Mouse (Mus musculus) activated CD4-positive, CD25-positive, alpha-beta regulatory T cell, adult 4 months (primary cell): ENCODE results near the gene Clec12a. TPM values are rescaled to one million over a fixed set of nuclear protein-coding genes. Genes with fewer than 3 reads are reported as not detected.
A peak's percentile ranks its signal among the peaks of the same experiment; 100 is the strongest.
"Not testable (repeated sequence)": the region's sequence is repeated elsewhere in the genome, so short reads cannot be mapped to it uniquely, and the experiment has no call there.

Experiments
- ATAC-seq: one replicate; pipeline ENCODE4 v1.8.0; 2017
- polyA plus RNA-seq, 2 experiments: library from polyadenylated mRNA; unstranded; fragments of 100-300 nt; shearing (Covaris generic); gene quantifications; one replicate each; pipeline ENCODE4 v1.2.1; 2017

Gene Clec12a
- under 1 TPM; 0.44 to 0.61 TPM for polyA plus RNA-seq

DNA sequence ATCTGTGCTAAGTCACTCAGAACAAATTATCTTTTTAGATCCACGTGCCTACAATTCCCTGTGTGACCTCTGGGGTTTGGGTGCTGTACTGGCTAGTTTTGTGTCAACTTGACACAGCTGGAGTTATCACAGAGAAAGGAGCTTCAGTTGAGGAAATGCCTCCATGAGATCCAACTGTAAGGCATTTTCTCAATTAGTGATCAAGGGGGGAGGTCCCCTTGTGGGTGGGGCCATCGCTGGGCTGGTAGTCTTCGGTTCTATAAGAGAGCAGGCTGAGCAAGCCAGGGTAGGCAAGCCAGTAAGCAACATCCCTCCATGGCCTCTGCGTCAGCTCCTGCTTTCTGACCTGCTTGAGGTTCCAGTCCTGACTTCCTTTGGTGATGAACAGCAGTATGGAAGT, at the start of gene Clec12a:
Gene Clec12a, plus strand, starts transcription at position 301 of the 400 bp plus-strand sequence.
- ATAC-seq = not testable (repeated sequence)

DNA sequence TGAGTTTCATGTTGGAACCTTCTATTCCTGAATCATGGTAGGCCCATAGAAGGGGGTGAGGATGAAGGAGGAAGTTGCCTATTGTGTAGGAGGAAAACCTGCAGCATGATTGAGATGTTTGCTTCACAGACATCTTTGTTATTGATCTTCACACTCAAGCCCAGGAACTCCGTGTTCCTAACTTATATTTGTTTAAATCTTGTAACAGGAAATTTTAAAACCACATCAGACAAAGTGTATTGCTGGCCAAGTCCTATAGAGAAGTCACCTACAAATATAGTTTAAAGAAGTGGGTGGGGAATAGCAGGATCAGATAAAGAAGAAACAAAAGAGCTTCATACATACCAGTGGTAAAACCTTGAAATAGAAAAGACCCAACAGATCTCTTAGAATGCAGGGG, 38.3 kb upstream of the Clec12a start:
- peak; percentile 79 for ATAC-seq

DNA sequence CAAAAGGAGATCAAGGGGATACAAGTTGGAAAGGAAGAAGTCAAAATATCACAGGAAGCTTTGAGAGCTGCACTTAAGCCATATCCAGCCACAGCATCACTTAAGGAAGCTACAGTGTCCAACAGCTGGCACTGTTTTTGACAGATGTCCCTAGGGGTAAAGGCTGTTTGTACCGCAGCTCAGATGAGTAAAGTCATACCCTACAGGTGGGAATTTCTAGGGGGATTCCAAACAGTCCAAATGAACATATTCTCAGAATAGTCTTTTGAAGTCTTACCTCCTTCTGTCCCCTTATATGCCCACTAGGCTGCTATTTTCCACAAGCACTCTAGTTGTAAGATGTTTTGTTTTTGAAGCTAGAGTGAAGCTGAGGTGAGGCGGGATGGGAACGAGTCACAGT, 30.0 kb upstream of the Clec12a start:
- no peak for ATAC-seq

DNA sequence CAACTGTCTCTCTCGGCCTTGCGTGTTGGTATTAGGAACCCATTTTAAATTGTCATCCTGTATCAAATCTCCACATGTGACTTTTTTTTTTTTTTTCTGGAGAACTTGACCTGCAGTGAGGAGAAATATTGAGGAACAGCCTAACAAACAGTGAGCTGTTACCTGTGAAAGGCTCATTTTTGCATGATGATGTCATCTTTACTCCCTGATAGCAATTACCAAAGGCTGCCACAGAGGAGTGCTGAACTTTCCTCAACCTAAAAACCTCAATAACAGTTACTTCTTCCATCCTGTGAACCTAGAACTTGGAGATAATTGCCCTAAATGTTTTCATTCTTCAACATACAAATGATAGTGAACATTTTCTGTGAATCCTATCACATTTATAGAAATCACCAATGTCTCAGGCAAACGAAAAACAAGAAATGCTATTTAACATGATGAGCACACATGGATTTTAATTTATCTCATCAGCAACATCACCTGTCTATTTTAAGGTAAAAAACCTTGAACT, 27.8 kb upstream of the Clec12a start:
- ATAC-seq = peak; percentile 25

GRCm38 (mm10) chr6:129315698-129316097, 26.8 kb upstream of the Clec12a start:
- no peak for ATAC-seq

- ATAC-seq = peak; percentile 38
These were observed 26.0 kb upstream of the Clec12a start for GRCm38 (mm10) chr6:129316463-129316862.

DNA sequence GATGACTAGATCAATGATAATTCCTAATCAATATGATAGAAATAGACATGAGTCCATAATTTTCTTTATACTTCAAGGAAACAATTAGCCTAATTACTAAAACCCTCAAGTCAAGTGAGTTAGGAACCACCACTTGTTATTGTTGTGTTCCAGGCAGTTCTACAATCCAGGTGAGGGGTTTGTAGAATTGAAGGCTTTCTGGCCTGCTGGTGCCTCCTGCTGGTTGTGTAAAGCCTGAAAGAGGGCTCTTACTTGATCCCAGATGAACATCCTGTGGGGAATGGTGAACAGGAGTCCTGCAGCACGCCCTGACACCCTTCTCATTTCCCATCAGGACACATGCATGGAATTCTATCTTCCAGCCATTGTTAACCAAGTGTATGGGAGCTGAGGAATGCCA, 24.1 kb upstream of the Clec12a start:
- peak; percentile 67 for ATAC-seq

GRCm38 (mm10) chr6:129319331-129319730, 23.2 kb upstream of the Clec12a start:
- ATAC-seq = no peak

- no peak for ATAC-seq
These were observed 16.5 kb upstream of the Clec12a start for GRCm38 (mm10) chr6:129326016-129326415.

DNA sequence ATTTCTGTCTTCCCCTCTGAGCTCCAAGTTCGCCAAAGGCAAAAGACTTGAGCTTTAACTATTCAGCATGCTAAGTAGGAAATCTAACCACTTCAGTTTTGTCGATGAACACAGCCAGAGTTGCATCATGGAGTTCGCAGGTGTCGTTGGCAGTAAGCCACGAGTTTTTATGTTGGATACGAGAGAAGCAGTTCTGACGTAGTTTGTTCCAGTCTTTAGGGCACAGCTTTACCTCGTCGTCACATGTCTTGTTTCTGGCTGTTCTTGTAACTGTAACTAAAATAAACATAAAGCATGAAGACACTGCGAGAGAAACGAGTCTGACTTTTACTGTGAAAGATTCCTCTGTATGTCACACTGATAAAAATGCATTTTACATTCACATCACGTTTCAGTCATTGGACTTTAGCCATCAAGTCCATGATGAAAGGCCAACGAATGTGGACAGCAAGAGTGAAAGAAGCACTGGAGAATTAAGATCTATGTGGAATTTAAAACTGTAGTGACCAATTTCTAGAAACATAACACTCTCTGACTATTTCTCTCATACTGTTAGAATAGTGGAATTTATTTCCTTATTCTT, 15.8 kb upstream of the Clec12a start:
- no peak for ATAC-seq

DNA sequence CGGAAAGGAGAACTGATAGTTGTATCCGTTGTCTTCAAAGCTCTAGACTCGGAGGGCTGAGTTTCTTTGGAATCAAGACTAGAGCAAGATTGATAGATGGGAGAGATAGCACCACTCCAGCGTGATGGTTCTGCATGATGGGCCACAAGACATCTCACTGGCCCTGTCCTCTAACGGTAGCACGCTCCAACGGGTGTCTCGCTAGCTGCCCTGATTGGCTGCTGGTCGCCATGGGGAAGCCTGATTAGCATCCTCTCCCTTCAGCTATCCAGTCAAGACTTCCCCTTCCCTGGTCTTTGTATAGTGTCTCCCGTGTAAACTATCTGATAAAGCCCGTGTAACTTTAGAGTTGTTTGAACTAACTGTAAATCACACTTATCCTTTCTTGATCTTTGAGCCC, 10.9 kb upstream of the Clec12a start, which contains the start of gene 4922502D21Rik:
Gene 4922502D21Rik, minus strand, starts transcription at position 187 of the 400 bp plus-strand sequence.
- ATAC-seq = no peak

GRCm38 (mm10) chr6:129333674-129334078, 8.8 kb upstream of the Clec12a start:
- ATAC-seq = peak; percentile 100

GRCm38 (mm10) chr6:129337751-129338150, 4.7 kb upstream of the Clec12a start:
- ATAC-seq = no peak

GRCm38 (mm10) chr6:129344408-129344807, 1.9 kb downstream of the Clec12a start:
- ATAC-seq = no peak

DNA sequence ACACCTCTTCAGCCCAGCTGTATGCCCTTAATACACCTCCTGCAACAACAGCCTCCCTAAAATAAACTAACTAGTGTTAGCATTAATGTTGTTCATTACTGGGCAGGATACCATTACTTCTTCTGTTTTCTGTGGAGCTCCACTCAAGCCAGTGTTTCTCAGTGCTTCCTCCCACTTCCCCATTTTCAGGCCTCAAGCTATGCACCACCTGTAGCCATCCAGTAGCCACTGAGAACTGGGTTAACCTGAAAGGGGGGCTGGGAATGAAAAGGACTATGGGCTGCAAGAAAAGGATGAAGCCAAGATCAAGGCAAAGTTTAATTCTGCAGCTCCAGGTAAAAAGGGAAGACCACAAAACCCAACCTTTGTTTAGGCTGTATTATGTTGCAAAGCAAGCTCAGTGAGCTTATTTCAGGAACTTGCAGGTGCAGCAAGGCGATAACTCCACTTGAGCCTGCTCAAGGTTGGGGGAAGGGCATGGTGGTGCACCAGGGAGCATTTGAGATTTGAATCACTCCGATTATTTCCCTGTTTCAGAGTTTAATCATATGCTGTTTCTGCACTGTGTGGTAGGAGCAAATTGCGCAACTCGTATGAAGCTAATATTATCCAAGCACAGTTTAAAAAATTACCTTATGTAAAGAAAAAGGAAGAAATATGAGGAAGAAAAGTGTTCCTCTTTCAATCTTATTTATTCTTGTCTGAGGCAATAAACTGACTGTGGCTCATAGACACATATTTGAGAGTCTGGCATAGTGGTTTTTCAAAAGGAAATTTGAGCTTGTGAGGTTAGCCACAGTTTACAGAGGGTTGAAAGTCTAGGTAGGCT, 7.2 kb downstream of the Clec12a start:
- no peak for ATAC-seq

- no peak for ATAC-seq
These were observed 8.6 kb downstream of the Clec12a start for GRCm38 (mm10) chr6:129351091-129351490.

DNA sequence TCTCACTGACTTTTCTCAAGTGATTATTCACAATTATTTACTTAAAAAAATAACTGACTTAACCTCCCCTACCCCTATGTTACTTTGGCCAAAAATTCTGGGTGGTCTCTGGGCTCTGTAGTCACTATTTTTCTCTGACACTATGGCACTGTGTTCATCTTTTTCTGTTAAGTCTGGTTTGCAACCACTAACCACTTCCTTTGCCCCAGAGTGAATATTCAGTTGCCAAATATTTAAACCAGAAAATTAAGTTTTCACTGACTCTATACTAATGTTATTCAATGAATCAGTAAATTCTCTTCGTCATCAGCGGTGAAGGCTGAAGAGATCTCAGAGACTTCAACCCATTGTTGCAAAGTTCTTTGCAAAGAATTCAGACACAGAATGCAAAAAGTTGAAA, 13.3 kb downstream of the Clec12a start:
- ATAC-seq = no peak

- ATAC-seq = no peak
These were observed 13.9 kb downstream of the Clec12a start for GRCm38 (mm10) chr6:129356430-129356829.

DNA sequence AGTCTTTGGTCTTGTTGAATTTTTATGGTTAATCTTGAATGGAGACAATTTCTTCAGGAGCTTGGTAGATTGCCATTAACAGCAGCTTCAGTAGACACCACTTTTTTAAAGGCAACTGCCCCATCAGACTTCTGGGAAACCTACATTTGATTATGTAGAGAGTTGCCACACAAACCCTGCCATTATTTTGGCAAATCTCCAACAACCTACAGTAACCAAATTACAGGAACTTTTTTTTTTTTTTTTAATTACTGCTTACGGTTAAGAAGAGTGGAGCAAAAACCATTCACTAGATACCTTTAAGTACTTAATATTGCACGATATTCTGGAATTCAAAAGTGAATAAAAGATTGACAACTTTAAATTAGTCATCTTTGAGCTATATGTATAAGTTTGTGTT, 17.0 kb downstream of the Clec12a start:
- no peak for ATAC-seq

DNA sequence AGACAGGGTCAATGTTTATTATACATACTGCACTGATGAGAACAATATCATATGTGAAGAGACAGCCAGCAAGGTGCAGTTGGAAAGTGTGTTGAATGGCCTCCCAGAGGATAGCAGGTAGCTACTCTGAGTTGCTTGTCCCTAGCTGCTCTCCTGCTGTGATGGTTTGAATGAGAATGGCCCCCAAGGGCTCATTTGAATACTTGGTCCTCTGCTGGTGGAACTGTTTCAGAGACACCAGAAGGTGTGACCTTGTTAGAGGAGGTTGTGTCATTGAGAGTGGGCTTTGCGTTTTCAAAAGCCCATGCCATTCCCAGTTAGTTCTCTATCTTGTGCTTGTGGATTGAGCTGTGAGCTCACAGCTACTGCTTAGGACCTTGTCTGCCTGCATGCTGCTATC, 21.5 kb downstream of the Clec12a start:
- no peak for ATAC-seq

DNA sequence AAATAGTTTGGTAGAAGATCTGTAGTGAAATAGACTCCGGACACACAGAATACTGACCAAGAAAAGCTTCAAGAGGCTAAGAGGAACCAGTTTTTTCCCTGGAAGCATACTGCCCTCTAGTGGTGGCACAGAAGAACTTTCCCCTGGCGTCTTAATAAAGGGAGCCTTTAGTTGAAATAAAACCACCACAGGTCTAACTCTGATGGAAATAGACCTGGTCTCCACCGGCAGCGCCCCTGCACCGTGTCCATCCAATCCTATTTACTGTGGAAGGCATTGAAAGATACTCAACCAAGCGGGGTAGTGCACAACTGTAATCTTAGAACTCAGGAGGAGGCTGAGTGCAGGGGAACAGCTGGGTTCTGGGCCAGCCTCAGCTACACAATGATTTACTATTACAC, 23.5 kb downstream of the Clec12a start:
- ATAC-seq = peak; percentile 85

GRCm38 (mm10) chr6:129369374-129370132, 27.1 kb downstream of the Clec12a start:
- no peak for ATAC-seq

DNA sequence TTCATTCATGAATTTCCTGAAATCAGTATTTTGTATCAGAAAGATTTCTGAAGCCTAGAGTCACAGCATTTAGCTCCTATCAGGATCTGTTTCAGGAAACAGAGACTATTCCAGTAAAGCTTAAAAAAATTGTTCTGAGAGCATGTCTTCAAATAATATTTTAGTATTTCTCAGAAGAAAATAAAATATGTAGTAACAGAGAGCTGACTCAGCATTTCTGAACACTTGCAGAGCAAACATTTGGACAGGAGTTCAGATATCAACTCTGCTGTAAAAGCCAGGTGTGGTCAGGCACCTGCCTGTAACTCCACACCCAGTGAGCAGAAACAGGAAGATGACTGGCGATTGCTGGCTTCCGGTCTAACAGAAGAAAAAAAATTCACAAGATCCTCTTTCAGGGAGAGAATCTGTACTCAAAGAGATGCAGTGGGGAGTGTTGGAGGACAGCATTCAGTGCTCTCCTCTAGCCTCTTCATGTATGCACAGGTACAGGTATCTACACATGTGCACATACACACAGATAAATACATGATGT, 32.5 kb downstream of the Clec12a start:
- ATAC-seq = no peak
